Mouse (Mus musculus) frontal cortex, postnatal 14 days (tissue): ENCODE results near the gene Arhgap4.

Source experiments
- DNase-seq, 2 experiments: peaks; one replicate each; pipeline ENCODE4 v3.0.0; 2022; ENCODE audit warnings: low spot score in 2 of 2

The Arhgap4 gene

GRCm38 (mm10) chrX:73914827-73915703 is 6.6 kb downstream of the Arhgap4 start:
- peak; percentile 72 to 90 for DNase-seq

- no peak for DNase-seq
These were observed 10.1 kb downstream of the Arhgap4 start for GRCm38 (mm10) chrX:73911588-73911987.

DNA sequence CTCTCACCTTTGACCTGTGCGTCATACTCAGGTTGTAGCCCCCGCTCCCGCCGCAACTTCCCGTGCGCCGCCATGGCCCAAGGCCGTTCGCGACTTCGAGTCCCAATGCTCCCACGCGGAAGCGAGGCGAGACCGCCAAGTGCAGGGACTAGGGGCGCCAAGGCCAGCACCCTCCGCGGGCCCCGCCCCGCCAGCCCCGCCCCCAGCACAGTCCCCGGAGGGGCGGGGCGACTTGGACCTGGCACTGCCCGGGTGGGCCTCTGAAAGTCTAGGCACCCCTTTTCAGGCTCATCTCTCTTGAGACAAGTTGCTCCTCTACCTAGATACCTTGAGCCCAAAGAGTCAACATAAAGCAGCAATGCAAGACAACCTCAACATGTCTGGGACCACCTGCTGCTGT is 10.5 kb downstream of the Arhgap4 start:
- no peak for DNase-seq

DNA sequence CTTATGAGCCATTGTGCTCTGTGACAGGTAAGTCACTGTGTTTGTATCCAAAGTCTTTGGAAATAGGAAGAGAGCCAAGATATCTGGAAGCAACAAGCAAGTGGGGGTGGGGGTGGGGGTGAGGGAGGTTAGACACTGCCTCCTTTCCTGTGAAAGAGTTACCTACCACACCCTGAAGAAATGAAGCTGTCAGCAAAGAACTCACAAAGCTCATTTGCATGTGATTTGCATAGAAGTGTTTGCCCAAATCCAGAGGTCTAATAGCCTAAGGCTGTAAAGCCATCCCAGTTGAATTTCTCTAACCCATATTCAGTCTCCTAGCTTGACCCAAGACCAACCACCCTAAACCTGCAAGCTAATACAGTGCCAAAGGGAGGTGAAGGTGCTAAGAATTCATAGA is 11.2 kb downstream of the Arhgap4 start:
- DNase-seq: no peak

DNA sequence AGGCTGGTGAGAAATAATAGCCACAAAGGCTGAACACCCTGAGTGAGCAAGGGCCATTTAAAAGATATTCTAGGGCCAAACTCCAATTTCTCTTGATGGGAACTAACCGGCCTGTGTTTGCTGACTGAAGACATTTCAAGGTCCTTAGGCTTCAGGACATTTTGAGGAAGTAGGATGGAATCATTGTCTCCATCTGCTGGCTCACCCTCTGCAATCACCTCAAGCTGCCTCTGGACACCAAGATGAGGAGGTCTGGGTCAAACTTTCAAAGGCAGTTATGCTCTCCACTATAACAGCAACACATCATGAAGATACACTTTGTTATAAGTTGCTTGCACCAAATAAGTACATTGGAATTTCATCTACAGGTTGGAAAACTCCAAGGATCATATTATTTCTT is 11.6 kb downstream of the Arhgap4 start:
- DNase-seq: no peak

DNA sequence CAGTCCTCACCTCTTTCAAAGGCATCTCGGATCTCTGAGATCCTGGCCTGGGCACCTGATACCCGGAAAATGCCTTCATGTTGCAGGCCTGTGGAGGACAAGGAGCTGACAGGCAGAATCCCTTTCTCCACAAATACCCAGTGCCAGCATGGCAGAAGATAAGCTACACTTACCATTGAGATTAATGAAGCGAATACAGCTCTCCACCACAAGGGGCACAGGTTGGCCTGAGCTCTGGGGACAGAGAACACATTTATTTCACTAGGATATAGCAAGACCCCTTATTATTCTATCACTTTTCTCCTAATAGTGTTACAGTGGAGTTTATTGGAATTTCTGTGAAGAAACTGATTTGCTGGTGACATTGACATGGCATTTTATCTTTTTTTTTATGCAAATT is 23.7 kb downstream of the Arhgap4 start:
- no peak for DNase-seq

DNA sequence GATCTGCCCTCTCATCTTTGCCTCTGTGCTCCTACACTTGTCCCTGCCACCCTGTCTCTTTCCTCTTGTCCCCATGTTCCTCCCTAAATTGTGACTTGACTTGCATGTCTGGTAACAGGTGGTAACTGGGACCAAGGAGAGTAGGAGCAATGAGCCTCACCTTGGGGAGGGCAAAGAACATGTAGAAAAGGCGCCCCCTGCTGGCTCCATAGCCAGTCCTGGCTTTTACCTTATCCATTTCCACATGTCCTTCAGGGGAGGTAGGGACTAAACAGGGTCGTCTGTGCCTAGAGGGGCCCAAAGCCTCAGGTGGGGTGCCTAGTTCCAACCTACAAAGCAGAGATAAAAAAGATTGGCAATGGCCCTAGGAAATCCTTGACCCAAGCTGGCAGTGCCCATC is 26.0 kb downstream of the Arhgap4 start, which contains the start of gene L1cam:
TSS of gene L1cam (minus strand) at position 387 of the 400 bp plus-strand sequence.
- peak in 1 of 2 experiments; percentile 29 for DNase-seq

DNA sequence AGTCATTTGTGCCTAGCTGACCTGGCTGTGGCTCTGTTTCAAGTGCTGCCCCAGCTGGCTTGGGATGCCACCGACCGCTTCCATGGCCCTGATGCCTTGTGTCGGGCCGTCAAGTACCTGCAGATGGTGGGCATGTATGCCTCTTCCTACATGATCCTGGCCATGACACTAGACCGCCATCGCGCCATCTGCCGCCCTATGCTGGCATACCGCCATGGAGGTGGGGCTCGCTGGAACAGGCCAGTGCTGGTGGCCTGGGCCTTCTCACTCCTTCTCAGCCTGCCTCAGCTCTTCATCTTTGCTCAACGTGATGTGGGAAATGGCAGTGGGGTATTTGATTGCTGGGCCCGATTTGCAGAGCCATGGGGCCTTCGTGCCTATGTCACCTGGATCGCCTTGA is 28.8 kb downstream of the Arhgap4 start:
- no peak for DNase-seq

- DNase-seq: no peak
These were observed 30.0 kb downstream of the Arhgap4 start, which contains the start of gene Avpr2 for GRCm38 (mm10) chrX:73891551-73892152. TSS of gene Avpr2 (plus strand) at chrX:73892102.

GRCm38 (mm10) chrX:73881463-73881862 is 40.2 kb downstream of the Arhgap4 start:
- no peak for DNase-seq

DNA sequence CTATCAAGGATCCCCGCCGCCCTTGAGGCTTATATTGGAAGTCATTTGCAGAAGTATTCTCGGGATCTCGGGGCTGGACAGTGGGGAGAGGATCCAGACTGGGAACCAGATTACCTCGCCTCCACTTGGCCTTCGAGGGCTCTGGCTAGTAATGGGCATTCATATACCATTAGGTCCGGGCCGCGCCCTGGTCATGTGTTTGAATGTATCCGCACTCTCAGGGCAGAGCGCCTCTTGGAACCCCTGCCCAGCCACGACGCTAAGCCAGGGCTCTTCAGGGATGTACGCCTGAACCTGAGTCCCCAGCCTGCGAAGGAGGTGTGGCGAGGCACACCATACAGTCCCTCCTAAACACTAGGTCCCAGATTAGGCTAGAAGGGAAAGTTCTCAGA is 40.6 kb downstream of the Arhgap4 start:
- no peak for DNase-seq

DNA sequence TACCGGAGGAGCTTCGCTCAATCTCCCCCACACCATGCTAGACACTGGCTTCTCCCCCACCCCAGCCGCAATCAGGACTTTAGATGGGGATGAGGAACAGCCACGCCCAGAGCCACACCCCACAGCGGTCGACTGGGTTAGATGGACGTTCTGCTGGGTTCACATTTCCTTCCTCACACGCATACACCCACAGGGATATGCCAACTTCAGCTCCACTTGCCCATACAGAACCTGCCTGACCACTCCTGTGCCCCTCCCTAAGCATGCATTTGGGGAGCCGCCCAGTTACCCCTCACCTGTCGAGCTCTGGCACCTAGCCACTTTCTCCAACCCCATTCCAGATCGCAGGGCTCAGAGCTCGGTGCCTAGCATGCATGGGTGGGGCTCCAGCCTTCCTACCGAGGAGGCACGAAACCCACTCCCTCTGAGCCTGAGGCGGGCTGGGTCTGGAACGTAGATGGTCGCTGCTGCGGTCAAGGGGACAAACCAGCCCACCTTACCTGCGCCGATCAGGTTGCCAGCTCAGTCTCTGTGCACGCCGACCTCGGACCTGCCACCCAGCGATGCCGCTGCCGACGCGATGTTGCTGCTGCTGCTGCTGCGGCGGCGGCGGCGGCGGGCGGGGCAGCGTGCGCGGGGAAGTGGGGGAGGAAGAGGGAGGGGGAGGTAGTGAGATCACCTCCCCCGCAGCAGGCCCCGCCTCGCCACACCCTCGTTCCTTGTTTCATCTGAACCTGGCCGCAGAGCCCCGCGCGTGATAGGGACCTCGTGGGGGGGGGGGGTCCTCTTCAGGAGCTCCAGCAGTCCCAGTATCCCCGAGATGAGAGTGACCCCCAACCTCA is 41.3 kb downstream of the Arhgap4 start:
- no peak for DNase-seq

GRCm38 (mm10) chrX:73877014-73877413 is 44.7 kb downstream of the Arhgap4 start:
- no peak for DNase-seq

- DNase-seq: no peak
These were observed 45.8 kb downstream of the Arhgap4 start for GRCm38 (mm10) chrX:73875881-73876280.

DNA sequence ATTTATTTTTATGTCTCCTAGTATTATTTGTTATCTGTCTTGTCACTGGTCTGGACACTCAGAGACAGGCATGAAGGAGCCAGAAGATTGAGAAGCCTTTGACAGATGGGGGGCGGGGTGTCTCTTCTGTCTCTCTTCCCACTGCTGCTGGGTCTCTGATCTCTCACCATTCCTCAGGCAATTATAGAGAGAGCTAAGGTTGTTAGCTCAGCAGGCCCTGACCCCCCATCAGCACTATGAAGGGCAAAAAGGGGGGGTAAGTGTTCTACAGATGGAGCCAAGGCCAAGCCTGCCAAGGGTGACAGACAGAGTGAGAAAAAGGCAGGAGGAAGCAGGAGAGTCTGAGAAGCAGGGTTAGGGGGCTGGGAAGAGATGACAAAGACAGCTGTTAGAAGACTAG is 49.7 kb downstream of the Arhgap4 start:
- DNase-seq: no peak

GRCm38 (mm10) chrX:73871474-73871873 is 50.2 kb downstream of the Arhgap4 start:
- DNase-seq: no peak

- no peak for DNase-seq
These were observed 52.3 kb downstream of the Arhgap4 start for GRCm38 (mm10) chrX:73869334-73869733.

GRCm38 (mm10) chrX:73867852-73868251 is 53.8 kb downstream of the Arhgap4 start:
- no peak for DNase-seq

- DNase-seq: no peak
These were observed 54.4 kb downstream of the Arhgap4 start for GRCm38 (mm10) chrX:73867256-73867655.

DNA sequence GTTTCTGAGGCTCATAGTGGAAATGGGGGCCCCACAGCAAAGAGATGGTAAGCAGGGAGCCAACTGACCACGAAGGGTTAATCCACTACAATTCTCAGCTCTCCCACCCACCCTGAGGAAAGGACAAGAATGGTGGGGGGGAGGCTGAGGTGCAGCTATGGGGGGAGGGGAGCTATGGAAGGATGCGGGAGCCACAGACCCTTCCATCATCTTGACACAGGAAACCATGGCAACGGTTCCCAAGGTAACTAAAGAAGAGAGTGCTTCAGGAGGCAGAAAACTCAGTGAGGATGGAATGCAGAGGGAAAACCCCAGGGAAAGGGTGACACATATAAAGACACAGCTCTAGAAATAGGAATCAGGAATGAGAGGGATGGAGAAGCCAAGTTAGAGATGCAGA is 57.0 kb downstream of the Arhgap4 start:
- DNase-seq: no peak

DNA sequence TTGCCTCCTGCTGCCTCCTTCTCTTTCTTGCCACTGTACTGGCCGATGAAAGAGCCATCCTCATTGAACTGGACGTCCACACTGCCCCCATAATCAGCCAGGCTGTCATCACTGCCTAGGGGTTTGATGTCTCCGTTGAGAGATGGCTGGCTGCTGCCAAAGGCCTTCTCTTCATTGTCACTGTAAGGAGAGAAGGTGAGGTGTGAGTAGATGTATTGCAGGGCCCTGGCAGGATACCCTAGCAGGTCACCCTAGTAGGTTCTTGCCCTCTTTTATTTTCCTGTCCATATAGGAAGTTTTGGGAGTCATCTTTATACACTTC is 66.6 kb downstream of the Arhgap4 start:
- no peak for DNase-seq

DNA sequence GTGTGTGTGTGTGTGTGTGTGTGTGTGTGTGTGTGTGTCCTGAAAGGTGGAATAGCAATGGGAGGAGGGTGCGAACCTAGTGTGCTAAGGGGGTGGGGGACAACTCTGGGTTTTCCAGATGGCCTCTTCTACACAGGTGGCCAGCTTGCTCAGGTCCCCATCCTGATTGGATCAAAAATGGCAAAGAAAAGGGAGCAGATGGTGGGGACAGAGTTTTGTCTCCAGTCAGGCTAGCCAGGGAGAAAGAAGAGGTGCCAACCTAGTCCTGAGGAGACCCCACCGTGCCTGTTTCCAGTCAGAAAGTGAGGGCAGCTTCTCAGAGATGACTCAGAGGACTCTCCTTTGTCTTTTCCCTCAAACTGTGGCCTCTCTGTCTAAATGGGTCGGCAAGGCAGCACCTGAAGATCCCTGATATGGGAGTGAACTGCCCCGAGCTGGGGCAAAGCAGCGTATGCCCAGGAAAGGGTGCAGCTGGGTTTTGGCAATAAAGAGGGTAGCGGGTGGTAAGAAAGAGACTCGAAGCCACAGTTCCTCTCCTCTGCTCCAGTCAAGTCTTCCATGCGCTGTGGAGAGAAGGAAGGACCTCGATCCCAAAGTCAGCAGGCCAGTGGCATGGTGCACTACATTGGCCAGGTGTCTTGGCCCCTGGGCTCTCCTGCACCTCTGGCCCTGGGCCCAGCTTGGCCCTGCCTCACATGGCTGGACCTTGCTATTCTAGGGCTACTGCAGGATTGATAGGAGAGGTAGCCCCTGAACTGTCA is 67.2 kb downstream of the Arhgap4 start:
- DNase-seq: no peak
